Mouse (Mus musculus) mesoderm, embryonic 11.5 days (tissue): ENCODE data around the gene Fam229a.
"Not testable (repeated sequence)": the region's sequence is repeated elsewhere in the genome, so short reads cannot be mapped to it uniquely, and the experiment has no call there.

Experiments
- DNase-seq: peaks from one replicate; pipeline ENCODE4 v3.0.0-alpha.2; 2012; ENCODE audit warnings: low read depth, low spot score

Fam229a gene

DNA sequence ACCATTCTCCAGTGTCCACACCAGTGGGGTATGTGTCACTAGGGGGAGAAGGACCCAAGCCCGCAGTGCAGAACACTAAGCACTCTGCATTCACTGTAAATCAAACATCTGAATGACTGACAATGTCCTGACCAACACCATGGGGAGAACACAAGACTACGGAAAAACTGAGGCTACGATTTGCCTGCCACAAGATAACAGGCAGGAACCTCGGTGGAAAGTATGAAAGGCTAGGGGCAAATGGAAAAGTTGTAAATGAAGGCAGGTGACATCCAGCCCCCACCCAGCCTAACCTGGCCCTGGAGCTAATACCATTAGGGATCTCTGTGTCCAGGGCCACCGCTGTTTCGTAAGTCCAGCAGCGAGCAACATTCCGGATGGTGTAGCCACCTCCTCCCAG lies 27.5 kb downstream of the Fam229a start:
- no peak for DNase-seq

DNA sequence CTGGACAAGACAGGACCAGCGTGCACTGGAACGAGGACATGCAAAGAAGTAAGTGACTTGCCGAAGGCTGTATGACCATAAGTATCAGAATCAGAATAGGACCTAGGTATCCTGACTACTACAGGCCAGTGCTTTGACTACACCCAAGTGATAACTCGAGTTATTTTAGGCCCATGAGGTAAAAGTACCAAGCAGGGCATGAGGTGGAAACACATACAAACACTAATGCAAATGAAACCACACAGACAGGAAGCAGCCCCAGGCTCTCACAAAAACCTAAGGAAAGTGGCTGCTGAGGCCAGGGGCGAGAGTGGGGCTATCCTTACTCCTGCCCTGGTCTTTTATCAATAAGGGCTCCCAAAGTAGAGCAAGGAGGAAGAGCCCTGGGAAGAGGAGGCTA lies 34.3 kb downstream of the Fam229a start:
- DNase-seq = no peak

DNA sequence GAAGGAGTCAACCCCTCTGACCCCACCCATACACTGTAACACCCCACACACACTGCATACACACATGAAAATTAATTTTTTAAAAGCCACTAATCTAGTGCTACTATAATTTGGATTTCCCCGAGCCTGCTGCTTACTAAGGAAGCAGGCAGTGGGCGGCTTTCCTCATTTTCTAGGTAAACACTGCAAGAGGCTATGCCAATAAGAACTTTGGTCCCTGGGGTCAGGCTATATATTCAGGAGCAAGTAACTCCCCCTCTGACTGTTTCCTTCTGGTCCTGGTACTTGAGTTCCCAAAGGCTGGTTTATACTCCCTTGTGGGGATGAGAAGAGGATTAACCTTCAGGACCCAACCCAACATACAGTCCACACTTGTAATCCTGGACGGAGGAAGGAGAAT lies 34.9 kb downstream of the Fam229a start:
- no peak for DNase-seq

DNA sequence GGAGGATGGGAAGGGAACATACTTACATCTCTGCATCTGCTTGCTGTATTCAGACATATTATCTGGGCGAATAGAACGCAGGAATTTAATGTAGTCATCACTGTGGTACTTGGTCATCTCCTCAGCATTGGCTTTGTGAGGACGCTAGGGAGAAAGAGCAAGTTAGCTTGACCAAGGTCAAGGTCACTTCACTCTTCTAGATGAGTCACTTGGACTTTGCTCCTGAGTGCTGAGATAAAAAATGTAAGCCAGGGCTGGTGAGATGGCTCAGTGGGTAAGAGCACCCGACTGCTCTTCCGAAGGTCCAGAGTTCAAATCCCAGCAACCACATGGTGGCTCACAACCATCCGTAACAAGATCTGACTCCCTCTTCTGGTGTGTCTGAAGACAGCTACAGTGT lies 37.9 kb downstream of the Fam229a start:
- DNase-seq = not testable (repeated sequence)

DNA sequence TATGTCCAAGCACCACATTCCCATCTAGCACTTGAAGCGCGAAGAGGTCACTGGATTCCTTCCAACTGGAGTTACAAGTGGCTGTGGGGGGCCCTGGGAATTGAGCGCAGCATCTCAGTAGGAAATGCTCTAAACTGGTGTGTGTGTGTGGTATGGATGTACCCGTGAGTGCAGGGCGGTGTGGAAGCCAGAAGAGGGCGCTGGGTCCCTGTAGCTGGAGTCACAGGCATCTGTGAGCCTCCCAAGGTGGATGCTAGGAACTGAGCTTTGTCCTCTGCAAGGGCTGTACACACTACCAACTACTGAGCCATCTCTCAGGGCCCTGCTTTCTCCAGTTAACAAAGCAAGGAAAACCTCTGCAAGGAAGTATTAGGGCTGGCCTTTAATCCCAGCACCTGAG lies 49.0 kb downstream of the Fam229a start:
- DNase-seq = no peak
